Mouse (Mus musculus) megakaryocyte, embryonic 14.5 days (primary cell): ENCODE results near the gene Rnf103.
"Not testable (repeated sequence)": the region's sequence is repeated elsewhere in the genome, so short reads cannot be mapped to it uniquely, and the experiment has no call there.

Experiments used
- FLI1 ChIP-seq: IDR thresholded peaks from 2 replicates; pipeline ENCODE4 v1.6.1; 2012; ENCODE audit warnings: low read length, inconsistent platforms, mixed read lengths
- GATA1 ChIP-seq: IDR thresholded peaks from 3 replicates; pipeline ENCODE4 v1.6.1; 2012; ENCODE audit warnings: mixed read lengths, low read length, inconsistent platforms, borderline replicate concordance

- not testable (repeated sequence) for TF ChIP-seq GATA1, FLI1
Observed at GRCm38 (mm10) chr6:71479588-71479987, 14.1 kb upstream of the Rnf103 start.
